20 mouse cellular contexts compared by ENCODE assay signal in genomic region chrX:152805317-152805716, GRCm38 (mm10). TPM values are rescaled to one million over a fixed set of nuclear protein-coding genes. Genes with fewer than 3 reads are reported as not detected.
"Had no signal": no experiment of that assay in that cellular context is flagged by ENCODE, and none has a peak within 500 bp of the region (broad histone marks: within the 10 kb centered on the region; RNA-seq: fewer than 3 reads in every experiment).

No protein-coding gene starts in this region.

- H3K27me3 ChIP-seq: stomach, embryonic 15.5 days had no signal

- H3K4me2 ChIP-seq: neural tube, embryonic 13.5 days; neural tube, embryonic 15.5 days; stomach, embryonic 15.5 days had no signal

- H3K4me3 ChIP-seq: neural tube, embryonic 13.5 days; neural tube, embryonic 15.5 days; stomach, embryonic 15.5 days had no signal

- H3K9me3 ChIP-seq: neural tube, embryonic 13.5 days; neural tube, embryonic 15.5 days; stomach, embryonic 15.5 days had no signal

- H3K9ac ChIP-seq: neural tube, embryonic 13.5 days; neural tube, embryonic 15.5 days; stomach, embryonic 15.5 days had no signal

- H3K27ac ChIP-seq: neural tube, embryonic 13.5 days; neural tube, embryonic 15.5 days; stomach, embryonic 15.5 days; stomach, postnatal 0 days had no signal

- DNase-seq: retina, postnatal 1 day; right cerebral cortex, adult 18-20 months; right cerebral cortex, postnatal 14 days; right cerebral cortex, postnatal 25 days; right cerebral cortex, postnatal 4 days; spleen, adult 18-20 months; thymus, adult 18-20 months; thymus, adult 2 months; thymus, postnatal 14 days; thymus, postnatal 25 days; thymus, postnatal 36 days; thymus, postnatal 4 days had no signal

- H3K36me3 ChIP-seq: neural tube, embryonic 13.5 days; neural tube, embryonic 15.5 days; stomach, embryonic 15.5 days had no signal

- H3K4me1 ChIP-seq: neural tube, embryonic 13.5 days; neural tube, embryonic 15.5 days; stomach, embryonic 15.5 days had no signal

RNA-seq across cellular contexts. Expression of gene Gpr143, which starts 23.6 kb away (rescaled TPM):
- total RNA-seq: neutrophil, adult 5-6 weeks had no signal
- polyA plus RNA-seq: small intestine, adult 2 months; testis, adult 2 months; urinary bladder, adult 2 months had no signal
